Mouse (Mus musculus): Measurements from ENCODE around the gene Chst15.

Gene Chst15

GRCm38 (mm10) chr7:132214031-132214430, 103.0 kb downstream of the Chst15 start:
- DNase-seq (ENCODE audit: low read depth, low spot score) = no peak
- Histone ChIP-seq H3K27me3 (ENCODE audit: control insufficient read depth, insufficient read depth, low read length, poor library complexity, severe bottlenecking) (no peaks in the 10 kb centered on the region; the same call in 1 of the 2 replicates), H3K36me3 (ENCODE audit: control insufficient read depth, insufficient read depth, low read length, poor library complexity, severe bottlenecking) (no peaks in the 10 kb centered on the region)

DNA sequence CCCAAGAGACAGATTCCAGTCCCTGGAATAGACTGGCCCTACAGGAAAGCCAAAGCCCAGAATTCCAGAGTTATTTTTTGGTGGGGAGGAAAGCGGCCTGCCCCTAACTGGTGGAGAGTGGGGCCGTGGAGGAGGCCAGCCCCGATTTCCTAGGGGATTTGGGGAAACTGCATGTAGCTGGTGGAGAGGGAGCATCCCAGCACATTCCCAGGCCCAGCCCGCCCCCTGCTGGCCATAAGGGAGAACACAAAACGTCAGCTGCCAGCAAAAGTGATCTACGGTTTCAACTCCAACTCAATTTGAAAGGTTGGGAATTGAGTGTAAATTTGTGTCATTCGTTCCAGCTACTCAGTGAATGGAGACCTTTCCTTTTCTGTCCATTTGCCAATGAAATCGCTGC, 103.6 kb downstream of the Chst15 start:
- DNase-seq (ENCODE audit: low read depth, low spot score) = peak; percentile 21
- no peaks in the 10 kb centered on the region for H3K36me3 ChIP-seq (ENCODE audit: control insufficient read depth, insufficient read depth, low read length, poor library complexity, severe bottlenecking)
- peaks cover 3% of the 10 kb centered on the region; the same call in 1 of the 2 replicates for H3K27me3 ChIP-seq (ENCODE audit: control insufficient read depth, insufficient read depth, low read length, poor library complexity, severe bottlenecking)

DNA sequence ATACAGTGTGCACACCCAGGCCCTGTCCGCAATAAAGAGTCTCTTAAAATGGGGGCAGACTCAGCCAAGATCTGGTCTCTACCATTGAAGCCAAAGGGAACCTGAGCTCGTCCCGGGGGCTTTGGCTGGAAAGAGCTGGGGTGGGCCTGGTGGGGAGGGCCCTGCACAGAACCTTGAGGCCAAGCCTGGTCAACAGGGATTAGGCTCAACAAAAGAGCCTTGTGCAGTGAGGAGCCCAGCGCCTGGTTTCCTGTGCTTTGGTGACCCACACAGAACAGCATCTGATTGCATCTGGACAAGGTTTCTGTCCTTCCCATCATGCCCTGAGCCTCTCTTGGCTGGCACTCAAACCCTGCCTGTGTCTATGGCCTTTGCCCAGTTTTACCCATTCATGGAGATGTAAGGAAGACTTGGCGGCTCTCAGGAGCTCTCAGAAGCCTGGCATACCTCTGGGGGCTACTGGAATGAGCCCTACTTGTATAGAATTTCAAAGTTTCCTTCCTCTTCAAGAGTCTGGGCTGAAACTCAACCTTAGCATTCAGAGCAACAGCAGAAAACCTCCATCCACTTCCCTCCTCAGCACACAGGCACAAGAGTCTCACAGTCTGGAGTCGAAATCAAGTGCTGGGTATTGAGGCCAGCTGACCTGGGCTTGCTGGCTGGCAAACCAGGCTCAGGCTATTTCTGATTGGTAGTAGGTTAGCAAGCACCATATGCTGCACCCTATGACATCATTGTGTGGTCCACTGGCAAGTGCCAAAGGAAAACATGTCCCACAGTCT, 104.9 kb downstream of the Chst15 start:
- H3K27me3 ChIP-seq (ENCODE audit: control insufficient read depth, insufficient read depth, low read length, poor library complexity, severe bottlenecking) = peaks cover 3% of the 10 kb centered on the region; the same call in 1 of the 2 replicates
- DNase-seq (ENCODE audit: low read depth, low spot score) = no peak
- H3K36me3 ChIP-seq (ENCODE audit: control insufficient read depth, insufficient read depth, low read length, poor library complexity, severe bottlenecking) = no peaks in the 10 kb centered on the region

DNA sequence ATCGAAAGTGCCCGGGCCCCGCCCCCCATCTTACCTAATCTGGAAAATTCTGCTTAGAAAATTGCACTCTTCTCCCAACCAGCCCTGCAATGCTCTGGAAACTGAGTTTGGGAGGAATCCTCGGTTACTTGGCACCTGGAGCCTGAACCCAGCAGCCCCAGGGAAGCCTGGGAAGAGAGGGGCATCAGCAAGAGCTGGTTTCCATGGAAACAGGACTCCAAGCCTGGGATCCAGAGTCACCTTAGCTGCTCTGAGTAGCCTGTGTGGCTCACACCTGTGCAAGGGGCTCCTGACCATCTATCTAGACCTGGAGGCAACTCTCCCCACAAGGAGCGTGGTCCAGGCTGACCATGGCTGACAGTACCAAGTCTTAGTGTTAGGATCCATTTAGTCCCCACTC, 106.4 kb downstream of the Chst15 start:
- no peaks in the 10 kb centered on the region for H3K36me3 ChIP-seq (ENCODE audit: control insufficient read depth, insufficient read depth, low read length, poor library complexity, severe bottlenecking)
- DNase-seq (ENCODE audit: low read depth, low spot score) = no peak
- H3K27me3 ChIP-seq (ENCODE audit: control insufficient read depth, insufficient read depth, low read length, poor library complexity, severe bottlenecking) = peaks cover 3% of the 10 kb centered on the region; the same call in 1 of the 2 replicates

GRCm38 (mm10) chr7:132208946-132209651, 107.9 kb downstream of the Chst15 start:
- Histone ChIP-seq H3K27me3 (ENCODE audit: control insufficient read depth, insufficient read depth, low read length, poor library complexity, severe bottlenecking) (peaks cover 3% of the 10 kb centered on the region; the same call in 1 of the 2 replicates), H3K36me3 (ENCODE audit: control insufficient read depth, insufficient read depth, low read length, poor library complexity, severe bottlenecking) (no peaks in the 10 kb centered on the region)
- DNase-seq (ENCODE audit: low read depth, low spot score) = no peak

GRCm38 (mm10) chr7:132204073-132204612, 112.9 kb downstream of the Chst15 start:
- Histone ChIP-seq H3K27me3 (ENCODE audit: control insufficient read depth, insufficient read depth, low read length, poor library complexity, severe bottlenecking) (peaks cover 3% of the 10 kb centered on the region; the same call in 1 of the 2 replicates), H3K36me3 (ENCODE audit: control insufficient read depth, insufficient read depth, low read length, poor library complexity, severe bottlenecking) (no peaks in the 10 kb centered on the region)
- DNase-seq (ENCODE audit: low read depth, low spot score) = no peak

GRCm38 (mm10) chr7:132199686-132200085, 117.3 kb downstream of the Chst15 start:
- Histone ChIP-seq H3K36me3 (ENCODE audit: control insufficient read depth, insufficient read depth, low read length, poor library complexity, severe bottlenecking) (no peaks in the 10 kb centered on the region), H3K27me3 (ENCODE audit: control insufficient read depth, insufficient read depth, low read length, poor library complexity, severe bottlenecking) (no peaks in the 10 kb centered on the region)
- DNase-seq (ENCODE audit: low read depth, low spot score) = no peak

DNA sequence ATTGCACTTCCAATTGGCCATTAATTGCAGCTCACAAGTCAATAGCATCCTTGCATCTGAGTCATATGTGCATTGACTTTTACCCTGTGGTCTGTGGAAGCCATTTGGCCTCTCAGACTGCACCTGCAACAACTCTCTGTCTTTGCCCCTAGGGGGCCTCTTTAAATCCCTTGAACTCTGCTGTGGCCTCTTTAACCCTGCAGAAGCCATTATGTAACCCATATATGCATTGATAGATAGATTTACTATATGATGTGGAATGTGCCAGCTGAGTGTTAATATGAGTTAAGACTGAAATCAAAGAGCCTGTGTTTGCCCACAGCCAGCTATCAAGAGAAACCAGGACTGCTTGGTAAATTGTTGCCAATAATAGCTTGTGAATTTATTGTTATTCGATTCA, 118.2 kb downstream of the Chst15 start:
- no peaks in the 10 kb centered on the region for H3K36me3 ChIP-seq (ENCODE audit: control insufficient read depth, insufficient read depth, low read length, poor library complexity, severe bottlenecking)
- no peaks in the 10 kb centered on the region for H3K27me3 ChIP-seq (ENCODE audit: control insufficient read depth, insufficient read depth, low read length, poor library complexity, severe bottlenecking)
- no peak for DNase-seq (ENCODE audit: low read depth, low spot score)

DNA sequence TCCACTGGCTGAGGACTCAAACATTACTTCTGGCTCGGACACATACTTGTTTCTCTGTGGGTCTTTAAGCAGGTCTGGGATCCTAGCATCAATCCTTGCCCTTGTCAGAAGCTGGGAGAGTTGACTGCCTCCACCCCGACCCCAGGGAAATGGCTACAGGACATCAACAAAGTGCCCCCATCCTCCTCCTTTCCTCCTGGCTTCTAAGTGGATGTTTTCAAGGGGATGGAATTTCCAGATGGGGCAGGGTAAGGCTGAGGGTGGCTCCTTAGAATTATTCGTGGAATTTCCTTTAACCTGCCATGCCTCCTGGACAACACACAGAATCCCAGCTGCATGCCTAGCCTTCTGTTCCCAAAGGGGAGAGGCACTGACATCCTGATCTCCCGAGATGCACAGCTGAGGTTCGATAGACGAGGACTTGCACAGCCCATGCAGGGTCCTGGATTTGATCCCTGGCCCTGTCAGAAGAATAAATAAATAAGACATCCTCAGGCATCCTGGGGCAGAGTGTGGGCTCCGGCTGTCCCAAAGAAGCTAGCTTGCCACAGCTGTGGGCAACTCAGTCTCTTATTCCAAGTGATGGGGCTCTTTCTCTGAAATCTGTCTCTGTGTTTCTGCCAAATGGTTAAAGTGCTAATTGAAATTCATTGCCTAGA, 119.1 kb downstream of the Chst15 start:
- DNase-seq (ENCODE audit: low read depth, low spot score) = no peak
- no peaks in the 10 kb centered on the region for H3K36me3 ChIP-seq (ENCODE audit: control insufficient read depth, insufficient read depth, low read length, poor library complexity, severe bottlenecking)
- H3K27me3 ChIP-seq (ENCODE audit: control insufficient read depth, insufficient read depth, low read length, poor library complexity, severe bottlenecking) = no peaks in the 10 kb centered on the region

- H3K36me3 ChIP-seq (ENCODE audit: control insufficient read depth, insufficient read depth, low read length, poor library complexity, severe bottlenecking) = no peaks in the 10 kb centered on the region
- H3K27me3 ChIP-seq (ENCODE audit: control insufficient read depth, insufficient read depth, low read length, poor library complexity, severe bottlenecking) = no peaks in the 10 kb centered on the region
- DNase-seq (ENCODE audit: low read depth, low spot score) = no peak
Measured at GRCm38 (mm10) chr7:132196581-132196980, 120.4 kb downstream of the Chst15 start.

GRCm38 (mm10) chr7:132193606-132194005, 123.4 kb downstream of the Chst15 start:
- H3K36me3 ChIP-seq (ENCODE audit: control insufficient read depth, insufficient read depth, low read length, poor library complexity, severe bottlenecking) = no peaks in the 10 kb centered on the region
- DNase-seq (ENCODE audit: low read depth, low spot score) = no peak
- H3K27me3 ChIP-seq (ENCODE audit: control insufficient read depth, insufficient read depth, low read length, poor library complexity, severe bottlenecking) = no peaks in the 10 kb centered on the region

- Histone ChIP-seq H3K27me3 (ENCODE audit: control insufficient read depth, insufficient read depth, low read length, poor library complexity, severe bottlenecking) (no peaks in the 10 kb centered on the region), H3K36me3 (ENCODE audit: control insufficient read depth, insufficient read depth, low read length, poor library complexity, severe bottlenecking) (no peaks in the 10 kb centered on the region)
- DNase-seq (ENCODE audit: low read depth, low spot score) = no peak
Measured at GRCm38 (mm10) chr7:132187456-132187855, 129.6 kb downstream of the Chst15 start.

Data from splenic B cell, adult 2 months (primary cell).